Mouse (Mus musculus) neutrophil, adult 5-6 weeks (primary cell): Measurements from ENCODE around the gene Armc3. TPM values are rescaled to one million over a fixed set of nuclear protein-coding genes. Genes with fewer than 3 reads are reported as not detected.

Experiments
- ATAC-seq: fragments of 151-379, 151-347 bp; 2 replicates; pipeline ENCODE4 v1.8.0; 2017; ENCODE audit warnings: mild to moderate bottlenecking, moderate TSS enrichment; ENCODE audit not compliant: insufficient number of reproducible peaks, poor library complexity, low FRiP score, severe bottlenecking; ENCODE audit errors: extremely low read depth
- total RNA-seq: library from RNA; stranded (forward); fragments of 200-1000 nt; gene quantifications from 2 replicates; pipeline ENCODE4 v1.2.3, GENCODE M21; 2017

Gene Armc3
- total RNA-seq, 1 experiment from 2014 or later, result 1.3 TPM

- ATAC-seq, result 0 out of 2 replicates have a peak, but pooled peaks have one; percentile 34
Measured at GRCm38 (mm10) chr2:19343901-19344635, 145.0 kb downstream of the Armc3 start.

GRCm38 (mm10) chr2:19344636-19345413, 145.7 kb downstream of the Armc3 start:
- ATAC-seq, result peak; percentile 89

GRCm38 (mm10) chr2:19345414-19345964, 146.4 kb downstream of the Armc3 start:
- ATAC-seq, result no peak

- ATAC-seq, result no peak
Measured at GRCm38 (mm10) chr2:19348454-19348853, 149.4 kb downstream of the Armc3 start.

- no peak for ATAC-seq
Measured at GRCm38 (mm10) chr2:19350167-19350566, 151.1 kb downstream of the Armc3 start.

GRCm38 (mm10) chr2:19351615-19352253, 152.6 kb downstream of the Armc3 start:
- peak; percentile 73 for ATAC-seq

GRCm38 (mm10) chr2:19353158-19353557, 154.1 kb downstream of the Armc3 start:
- no peak for ATAC-seq

Other genes starting within 250 kb of the Armc3 start
- gene Pip4k2a, start 201.2 kb upstream of the Armc3 start, total RNA-seq, result 69.7 and 73.9 TPM in 2 replicates
- 3.1 and 3.7 TPM in 2 replicates for gene 4930426L09Rik, start 201.0 kb upstream of the Armc3 start, total RNA-seq
- 6.4 and 6.5 TPM in 2 replicates for gene Msrb2, start 172.1 kb downstream of the Armc3 start, total RNA-seq
- not detected in 2 replicates for gene Ptf1a, start 246.4 kb downstream of the Armc3 start, total RNA-seq